Mouse (Mus musculus): ENCODE measurements around the gene Rheb. TPM values are rescaled to one million over a fixed set of nuclear protein-coding genes. Genes with fewer than 3 reads are reported as not detected.

The Rheb gene
- polyA plus RNA-seq (2014; fragmentation: Nextera tagmentation; extraction: Ambion mirVana) = 189 and 200 TPM in 2 replicates

- DNase-seq (ENCODE audit: low spot score) = peak; percentile 99
- Histone ChIP-seq H3K4me2 (ENCODE audit: low read depth, severe bottlenecking) (peak within 1 kb of the TSS; percentile 86), H3K9ac (ENCODE audit: low read length) (peak within 1 kb of the TSS; percentile 93), H3K27me3 (ENCODE audit: control insufficient read depth, insufficient read depth, low read length) (no peaks in the 10 kb centered on the region), H3K36me3 (ENCODE audit: control insufficient read depth, insufficient read depth, low read length) (no peaks in the 10 kb centered on the region), H3K27ac (replicated peaks; ENCODE audit: low read depth, low read length) (peak within 1 kb of the TSS; percentile 96), H3K4me1 (ENCODE audit: control insufficient read depth, insufficient read depth, low read length) (peaks cover 11% of the 10 kb centered on the region), H3K9me3 (ENCODE audit: control insufficient read depth, low read length) (no peaks in the 10 kb centered on the region), H3K4me3 (ENCODE audit: low read depth, low read length) (peak within 1 kb of the TSS; percentile 97)
- under 1% methylated on average over 90 of the region's 92 CpGs for WGBS
- peak; percentile 96 for ATAC-seq (ENCODE audit: insufficient number of reproducible peaks, low FRiP score, low TSS enrichment, low read depth)
Measured at GRCm38 (mm10) chr5:24842274-24843102, at the start of gene Rheb. Rheb (minus strand) TSS chr5:24842624.

GRCm38 (mm10) chr5:24889860-24890259 lies 47.4 kb upstream of the Rheb start:
- no peak overlapping the region for H3K4me3 ChIP-seq (ENCODE audit: low read depth, low read length)

GRCm38 (mm10) chr5:24888874-24889591 lies 46.6 kb upstream of the Rheb start:
- 86% methylated on average over 11 of the region's 11 CpGs for WGBS
- H3K4me2 ChIP-seq (ENCODE audit: low read depth, severe bottlenecking) = no peak overlapping the region
- no peaks in the 10 kb centered on the region for H3K4me1 ChIP-seq (ENCODE audit: control insufficient read depth, insufficient read depth, low read length)
- H3K9ac ChIP-seq (ENCODE audit: low read length) = no peak overlapping the region
- H3K9me3 ChIP-seq (ENCODE audit: control insufficient read depth, low read length) = no peaks in the 10 kb centered on the region
- H3K27ac ChIP-seq (replicated peaks; ENCODE audit: low read depth, low read length) = no peak overlapping the region
- no peaks in the 10 kb centered on the region for H3K36me3 ChIP-seq (ENCODE audit: control insufficient read depth, insufficient read depth, low read length)
- H3K27me3 ChIP-seq (ENCODE audit: control insufficient read depth, insufficient read depth, low read length) = no peaks in the 10 kb centered on the region
- no peak for ATAC-seq (ENCODE audit: insufficient number of reproducible peaks, low FRiP score, low TSS enrichment, low read depth)
- DNase-seq (ENCODE audit: low spot score) = no peak
- no peak overlapping the region for H3K4me3 ChIP-seq (ENCODE audit: low read depth, low read length)

More at GRCm38 (mm10) chr5:24889860-24890259, 47.4 kb upstream of the Rheb start:
- DNase-seq (ENCODE audit: low spot score) (no peak), ATAC-seq (ENCODE audit: insufficient number of reproducible peaks, low FRiP score, low TSS enrichment, low read depth) (no peak)
- Histone ChIP-seq H3K9ac (ENCODE audit: low read length) (no peak overlapping the region), H3K4me2 (ENCODE audit: low read depth, severe bottlenecking) (no peak overlapping the region), H3K36me3 (ENCODE audit: control insufficient read depth, insufficient read depth, low read length) (no peaks in the 10 kb centered on the region), H3K27me3 (ENCODE audit: control insufficient read depth, insufficient read depth, low read length) (no peaks in the 10 kb centered on the region), H3K27ac (replicated peaks; ENCODE audit: low read depth, low read length) (no peak overlapping the region), H3K9me3 (ENCODE audit: control insufficient read depth, low read length) (no peaks in the 10 kb centered on the region), H3K4me1 (ENCODE audit: control insufficient read depth, insufficient read depth, low read length) (no peaks in the 10 kb centered on the region)
- WGBS = 58% methylated on average over 9 of the region's 9 CpGs

GRCm38 (mm10) chr5:24887271-24887670 lies 44.8 kb upstream of the Rheb start:
- H3K4me3 ChIP-seq (ENCODE audit: low read depth, low read length) = no peak overlapping the region
- H3K36me3 ChIP-seq (ENCODE audit: control insufficient read depth, insufficient read depth, low read length) = no peaks in the 10 kb centered on the region
- H3K4me1 ChIP-seq (ENCODE audit: control insufficient read depth, insufficient read depth, low read length) = no peaks in the 10 kb centered on the region
- 76% methylated on average over 8 of the region's 8 CpGs for WGBS
- H3K9ac ChIP-seq (ENCODE audit: low read length) = no peak overlapping the region
- H3K27ac ChIP-seq (replicated peaks; ENCODE audit: low read depth, low read length) = no peak overlapping the region
- H3K9me3 ChIP-seq (ENCODE audit: control insufficient read depth, low read length) = no peaks in the 10 kb centered on the region
- no peak overlapping the region for H3K4me2 ChIP-seq (ENCODE audit: low read depth, severe bottlenecking)
- H3K27me3 ChIP-seq (ENCODE audit: control insufficient read depth, insufficient read depth, low read length) = no peaks in the 10 kb centered on the region
- ATAC-seq (ENCODE audit: insufficient number of reproducible peaks, low FRiP score, low TSS enrichment, low read depth) (no peak), DNase-seq (ENCODE audit: low spot score) (no peak)

GRCm38 (mm10) chr5:24878713-24879112 lies 36.3 kb upstream of the Rheb start:
- Histone ChIP-seq H3K4me1 (ENCODE audit: control insufficient read depth, insufficient read depth, low read length) (no peaks in the 10 kb centered on the region), H3K4me2 (ENCODE audit: low read depth, severe bottlenecking) (no peak overlapping the region), H3K9ac (ENCODE audit: low read length) (no peak overlapping the region), H3K36me3 (ENCODE audit: control insufficient read depth, insufficient read depth, low read length) (no peaks in the 10 kb centered on the region; the same call in none of the 2 replicates), H3K4me3 (ENCODE audit: low read depth, low read length) (no peak overlapping the region), H3K27me3 (ENCODE audit: control insufficient read depth, insufficient read depth, low read length) (no peaks in the 10 kb centered on the region), H3K9me3 (ENCODE audit: control insufficient read depth, low read length) (no peaks in the 10 kb centered on the region), H3K27ac (replicated peaks; ENCODE audit: low read depth, low read length) (no peak overlapping the region)
- no peak for ATAC-seq (ENCODE audit: insufficient number of reproducible peaks, low FRiP score, low TSS enrichment, low read depth)
- 83% methylated on average over 4 of the region's 4 CpGs for WGBS
- no peak for DNase-seq (ENCODE audit: low spot score)

- DNase-seq (ENCODE audit: low spot score) (no peak), ATAC-seq (ENCODE audit: insufficient number of reproducible peaks, low FRiP score, low TSS enrichment, low read depth) (no peak)
- H3K9ac ChIP-seq (ENCODE audit: low read length) = no peak overlapping the region
- H3K4me1 ChIP-seq (ENCODE audit: control insufficient read depth, insufficient read depth, low read length) = no peaks in the 10 kb centered on the region
- no peak overlapping the region for H3K27ac ChIP-seq (replicated peaks; ENCODE audit: low read depth, low read length)
- H3K27me3 ChIP-seq (ENCODE audit: control insufficient read depth, insufficient read depth, low read length) = no peaks in the 10 kb centered on the region
- H3K4me3 ChIP-seq (ENCODE audit: low read depth, low read length) = no peak overlapping the region
- no peaks in the 10 kb centered on the region for H3K9me3 ChIP-seq (ENCODE audit: control insufficient read depth, low read length)
- 68% methylated on average over 11 of the region's 11 CpGs for WGBS
- H3K4me2 ChIP-seq (ENCODE audit: low read depth, severe bottlenecking) = no peak overlapping the region
- no peaks in the 10 kb centered on the region; the same call in none of the 2 replicates for H3K36me3 ChIP-seq (ENCODE audit: control insufficient read depth, insufficient read depth, low read length)
Measured at GRCm38 (mm10) chr5:24877836-24878624, 35.6 kb upstream of the Rheb start.

GRCm38 (mm10) chr5:24876653-24877052 lies 34.2 kb upstream of the Rheb start:
- H3K36me3 ChIP-seq (ENCODE audit: control insufficient read depth, insufficient read depth, low read length) = no peaks in the 10 kb centered on the region; the same call in none of the 2 replicates
- H3K4me1 ChIP-seq (ENCODE audit: control insufficient read depth, insufficient read depth, low read length) = no peaks in the 10 kb centered on the region
- H3K4me2 ChIP-seq (ENCODE audit: low read depth, severe bottlenecking) = no peak overlapping the region
- H3K27me3 ChIP-seq (ENCODE audit: control insufficient read depth, insufficient read depth, low read length) = no peaks in the 10 kb centered on the region
- no peak for DNase-seq (ENCODE audit: low spot score)
- H3K4me3 ChIP-seq (ENCODE audit: low read depth, low read length) = no peak overlapping the region
- no peak overlapping the region for H3K9ac ChIP-seq (ENCODE audit: low read length)
- 87% methylated on average over 9 of the region's 9 CpGs for WGBS
- no peak overlapping the region for H3K27ac ChIP-seq (replicated peaks; ENCODE audit: low read depth, low read length)
- no peaks in the 10 kb centered on the region for H3K9me3 ChIP-seq (ENCODE audit: control insufficient read depth, low read length)
- ATAC-seq (ENCODE audit: insufficient number of reproducible peaks, low FRiP score, low TSS enrichment, low read depth) = no peak

- no peaks in the 10 kb centered on the region for H3K9me3 ChIP-seq (ENCODE audit: control insufficient read depth, low read length)
- H3K4me2 ChIP-seq (ENCODE audit: low read depth, severe bottlenecking) = no peak overlapping the region
- 87% methylated on average over 4 of the region's 4 CpGs for WGBS
- no peaks in the 10 kb centered on the region for H3K27me3 ChIP-seq (ENCODE audit: control insufficient read depth, insufficient read depth, low read length)
- no peak for DNase-seq (ENCODE audit: low spot score)
- H3K36me3 ChIP-seq (ENCODE audit: control insufficient read depth, insufficient read depth, low read length) = no peaks in the 10 kb centered on the region; the same call in 1 of the 2 replicates
- H3K9ac ChIP-seq (ENCODE audit: low read length) = no peak overlapping the region
- H3K4me1 ChIP-seq (ENCODE audit: control insufficient read depth, insufficient read depth, low read length) = no peaks in the 10 kb centered on the region
- no peak for ATAC-seq (ENCODE audit: insufficient number of reproducible peaks, low FRiP score, low TSS enrichment, low read depth)
- no peak overlapping the region for H3K4me3 ChIP-seq (ENCODE audit: low read depth, low read length)
- H3K27ac ChIP-seq (replicated peaks; ENCODE audit: low read depth, low read length) = no peak overlapping the region
Measured at GRCm38 (mm10) chr5:24874111-24874510, 31.7 kb upstream of the Rheb start.

Measured in limb, embryonic 11.5 days (tissue).